Mouse (Mus musculus) liver, embryonic 11.5 days (tissue): ENCODE measurements around the gene Zfp592. TPM values are rescaled to one million over a fixed set of nuclear protein-coding genes. Genes with fewer than 3 reads are reported as not detected.
A peak's percentile ranks its signal among the peaks of the same experiment; 100 is the strongest.

Source experiments
- ATAC-seq: fragments of 200-750 bp; cut with Nextera tagmentation; replicated peaks from 2 replicates; pipeline ENCODE4 v1.8.0; 2017; ENCODE audit warnings: moderate number of reproducible peaks, mild to moderate bottlenecking, moderate TSS enrichment, moderate library complexity; ENCODE audit not compliant: low FRiP score
- DNase-seq: peaks from one replicate; pipeline ENCODE4 v3.0.0-alpha.2; 2017; ENCODE audit warnings: low spot score
- H3K27ac ChIP-seq: fragments of 300-500 bp; sonication (generic); 2 replicates; pipeline ENCODE4 v1.5.1; 2014; ENCODE audit warnings: mild to moderate bottlenecking, low read depth, low read length, control low read depth
- H3K27me3 ChIP-seq: fragments of 300-500 bp; sonication (generic); replicated peaks from 2 replicates; pipeline ENCODE4 v1.6.1; 2014; ENCODE audit warnings: low read length, mixed read lengths; ENCODE audit not compliant: control insufficient read depth, insufficient read depth
- H3K36me3 ChIP-seq: fragments of 300-500 bp; sonication (generic); 2 replicates; pipeline ENCODE4 v1.6.1; 2014; ENCODE audit warnings: mild to moderate bottlenecking, low read length, moderate library complexity, mixed read lengths; ENCODE audit not compliant: control insufficient read depth, insufficient read depth
- H3K4me1 ChIP-seq: fragments of 300-500 bp; sonication (generic); replicated peaks from 2 replicates; pipeline ENCODE4 v1.6.1; 2014; ENCODE audit warnings: low read length, mixed read lengths; ENCODE audit not compliant: control insufficient read depth, insufficient read depth
- H3K4me2 ChIP-seq: fragments of 300-500 bp; sonication (generic); 2 replicates; pipeline ENCODE4 v1.6.1; 2014; ENCODE audit warnings: mild to moderate bottlenecking, control low read depth, moderate library complexity
- H3K4me3 ChIP-seq: fragments of 300-500 bp; sonication (generic); 2 replicates; pipeline ENCODE4 v1.5.1; 2014; ENCODE audit warnings: low read depth, low read length, control low read depth
- H3K9ac ChIP-seq: fragments of 300-500 bp; sonication (generic); 2 replicates; pipeline ENCODE4 v1.6.1; 2014; ENCODE audit warnings: low read depth, low read length, control low read depth
- H3K9me3 ChIP-seq: fragments of 300-500 bp; sonication (generic); 2 replicates; pipeline ENCODE4 v1.6.1; 2016; ENCODE audit warnings: low read length, inconsistent platforms, mixed read lengths; ENCODE audit not compliant: control insufficient read depth
- WGBS: fragments of 180-500 bp; shearing (Covaris S2); extraction: QIAGEN DNeasy Blood & Tissue Kit; methylation state at CpG from one replicate; pipeline ENCODE4 v1.1.7; 2014; 5-methylcytosine and 5-hydroxymethylcytosine counted together
- polyA plus RNA-seq: library from polyadenylated mRNA; unstranded; fragments of >200 nt; fragmentation: Nextera tagmentation; extraction: Ambion mirVana; gene quantifications from 2 replicates; pipeline ENCODE4 v1.2.1, GENCODE M21; 2014

Gene Zfp592
- polyA plus RNA-seq, 1 experiment from 2014 or later = 26.2 TPM

GRCm38 (mm10) chr7:81057901-81058711 is 64.6 kb downstream of the Zfp592 start:
- 28% methylated on average over 6 of the region's 6 CpGs for WGBS
- Histone ChIP-seq H3K27ac (peak overlapping the region; percentile 55), H3K36me3 (no peaks in the 10 kb centered on the region), H3K4me2 (peak overlapping the region; percentile 65), H3K4me3 (peak overlapping the region; percentile 20; the same call in 1 of the 2 replicates), H3K9ac (0 out of 2 replicates have a peak overlapping the region, but pooled peaks have one; percentile 3), H3K4me1 (peaks cover 31% of the 10 kb centered on the region), H3K27me3 (no peaks in the 10 kb centered on the region), H3K9me3 (no peaks in the 10 kb centered on the region)
- ATAC-seq (peak; percentile 91), DNase-seq (peak; percentile 68)

DNA sequence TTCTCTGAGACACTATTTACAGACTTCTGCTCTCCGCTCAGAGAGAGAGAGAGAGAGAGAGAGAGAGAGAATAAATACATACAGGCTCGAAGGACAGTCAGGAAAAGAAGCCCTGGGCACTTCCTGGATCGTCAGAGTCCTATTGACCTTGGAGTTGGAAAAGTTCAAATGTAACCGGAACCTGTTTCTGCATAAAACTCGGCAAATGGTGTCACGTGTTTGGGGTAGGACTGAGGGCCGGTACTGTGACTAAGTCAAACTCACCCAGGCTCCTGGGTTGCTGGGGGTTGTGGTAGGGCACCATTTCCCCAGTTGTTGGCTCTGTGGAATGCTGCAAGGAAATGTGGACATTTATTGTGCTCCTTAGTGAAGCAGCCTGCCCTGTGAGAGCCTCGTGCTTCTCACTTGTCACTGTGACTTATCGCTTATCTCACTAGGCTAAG is 65.3 kb downstream of the Zfp592 start:
- Histone ChIP-seq H3K27ac (peak overlapping the region; percentile 55; the same call in 1 of the 2 replicates), H3K27me3 (no peaks in the 10 kb centered on the region), H3K4me3 (no peak overlapping the region), H3K4me1 (peaks cover 31% of the 10 kb centered on the region), H3K36me3 (no peaks in the 10 kb centered on the region), H3K4me2 (peak overlapping the region; percentile 65), H3K9me3 (no peaks in the 10 kb centered on the region), H3K9ac (no peak overlapping the region)
- DNase-seq (no peak), ATAC-seq (no peak)
- 25% methylated on average over 9 of the region's 9 CpGs for WGBS

DNA sequence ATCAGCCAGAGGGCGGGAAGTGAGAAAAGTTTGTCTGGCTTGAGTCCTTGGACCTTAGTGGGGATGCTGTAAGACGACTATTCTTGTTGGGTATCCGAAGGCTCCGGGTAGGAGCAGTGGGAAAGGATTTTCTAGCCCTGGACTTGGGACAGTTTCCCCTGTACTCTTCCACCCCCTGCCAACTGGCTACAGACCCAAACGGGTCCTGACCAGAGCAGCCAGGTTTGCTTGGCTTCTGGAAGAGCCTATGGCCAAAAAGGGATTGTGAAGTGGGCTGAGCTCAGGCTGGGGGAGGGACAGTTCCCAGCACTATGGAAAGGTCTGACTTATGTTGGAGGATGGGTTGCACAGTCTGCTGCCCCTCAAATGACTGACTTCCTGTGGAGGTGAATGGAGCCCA is 65.9 kb downstream of the Zfp592 start:
- ATAC-seq (no peak), DNase-seq (no peak)
- H3K9ac ChIP-seq = no peak overlapping the region
- H3K4me2 ChIP-seq = no peak overlapping the region
- H3K4me1 ChIP-seq = peaks cover 31% of the 10 kb centered on the region
- H3K36me3 ChIP-seq = no peaks in the 10 kb centered on the region
- H3K9me3 ChIP-seq = no peaks in the 10 kb centered on the region
- H3K27ac ChIP-seq = no peak overlapping the region
- 70% methylated on average over 5 of the region's 5 CpGs for WGBS
- no peaks in the 10 kb centered on the region for H3K27me3 ChIP-seq
- no peak overlapping the region for H3K4me3 ChIP-seq

GRCm38 (mm10) chr7:81060908-81061307 is 67.4 kb downstream of the Zfp592 start:
- DNase-seq = no peak
- Histone ChIP-seq H3K4me3 (no peak overlapping the region), H3K27me3 (no peaks in the 10 kb centered on the region), H3K27ac (no peak overlapping the region), H3K4me2 (no peak overlapping the region), H3K4me1 (peaks cover 31% of the 10 kb centered on the region), H3K9ac (no peak overlapping the region), H3K36me3 (no peaks in the 10 kb centered on the region), H3K9me3 (no peaks in the 10 kb centered on the region)
- WGBS = 64% methylated on average over 2 of the region's 2 CpGs
- no peak for ATAC-seq

DNA sequence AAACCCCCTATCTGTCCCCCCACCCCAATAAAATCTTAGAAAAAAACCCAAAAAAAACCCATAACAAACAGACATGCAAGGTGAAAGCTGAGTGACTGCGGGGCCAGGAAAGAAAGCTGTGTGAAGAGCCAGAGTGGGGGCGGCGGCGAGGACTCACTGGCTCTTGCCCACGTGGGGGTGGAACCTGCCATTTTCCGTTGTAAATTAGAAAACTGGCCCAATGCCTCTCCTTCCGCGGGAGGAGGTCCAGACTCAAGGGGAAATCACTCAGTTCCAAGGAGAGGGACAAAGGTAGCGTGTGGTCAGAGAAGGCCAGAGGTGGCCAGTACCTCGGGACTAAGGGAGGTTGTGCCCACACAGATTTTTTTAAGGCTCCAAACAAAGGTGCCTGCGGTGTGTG is 68.5 kb downstream of the Zfp592 start:
- WGBS = 83% methylated on average over 11 of the region's 11 CpGs
- H3K27ac ChIP-seq = no peak overlapping the region
- no peak overlapping the region for H3K4me3 ChIP-seq
- no peak overlapping the region for H3K4me2 ChIP-seq
- no peaks in the 10 kb centered on the region for H3K27me3 ChIP-seq
- ATAC-seq = no peak
- no peaks in the 10 kb centered on the region for H3K9me3 ChIP-seq
- H3K4me1 ChIP-seq = peaks cover 30% of the 10 kb centered on the region
- H3K36me3 ChIP-seq = no peaks in the 10 kb centered on the region
- no peak overlapping the region for H3K9ac ChIP-seq
- no peak for DNase-seq

GRCm38 (mm10) chr7:81063332-81063731 is 69.9 kb downstream of the Zfp592 start:
- peaks cover 16% of the 10 kb centered on the region for H3K4me1 ChIP-seq
- 72% methylated on average over 9 of the region's 9 CpGs for WGBS
- H3K27ac ChIP-seq = no peak overlapping the region
- H3K27me3 ChIP-seq = no peaks in the 10 kb centered on the region
- DNase-seq (no peak), ATAC-seq (no peak)
- H3K4me2 ChIP-seq = no peak overlapping the region
- H3K36me3 ChIP-seq = no peaks in the 10 kb centered on the region
- H3K9me3 ChIP-seq = no peaks in the 10 kb centered on the region
- H3K4me3 ChIP-seq = no peak overlapping the region
- no peak overlapping the region for H3K9ac ChIP-seq

DNA sequence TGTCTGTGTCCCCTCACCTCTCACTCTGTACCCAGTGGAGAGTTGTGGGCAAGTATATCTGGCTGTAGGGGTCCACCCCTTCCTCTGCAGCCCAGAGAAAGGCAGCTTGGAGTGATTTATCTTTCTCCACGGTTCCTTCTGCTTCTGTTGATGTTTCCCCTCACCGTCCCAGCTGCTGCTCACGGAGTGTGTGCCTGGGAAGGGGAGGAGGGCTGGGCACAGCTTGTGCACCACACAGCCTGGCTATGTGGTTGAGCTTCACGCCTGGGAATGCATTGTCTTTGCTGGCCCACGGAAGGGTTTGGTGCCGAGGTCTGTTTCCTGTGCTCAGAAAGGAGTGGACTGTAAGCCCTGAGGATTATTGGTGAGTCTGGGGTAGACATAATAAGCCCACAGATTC is 73.2 kb downstream of the Zfp592 start:
- Histone ChIP-seq H3K9ac (no peak overlapping the region), H3K4me2 (no peak overlapping the region), H3K9me3 (no peaks in the 10 kb centered on the region), H3K27me3 (no peaks in the 10 kb centered on the region), H3K4me1 (0 out of 2 replicates have a peak, but pooled peaks cover 2% of the 10 kb centered on the region), H3K27ac (no peak overlapping the region), H3K36me3 (no peaks in the 10 kb centered on the region), H3K4me3 (no peak overlapping the region)
- DNase-seq (no peak), ATAC-seq (no peak)
- WGBS = 26% methylated on average over 6 of the region's 6 CpGs

DNA sequence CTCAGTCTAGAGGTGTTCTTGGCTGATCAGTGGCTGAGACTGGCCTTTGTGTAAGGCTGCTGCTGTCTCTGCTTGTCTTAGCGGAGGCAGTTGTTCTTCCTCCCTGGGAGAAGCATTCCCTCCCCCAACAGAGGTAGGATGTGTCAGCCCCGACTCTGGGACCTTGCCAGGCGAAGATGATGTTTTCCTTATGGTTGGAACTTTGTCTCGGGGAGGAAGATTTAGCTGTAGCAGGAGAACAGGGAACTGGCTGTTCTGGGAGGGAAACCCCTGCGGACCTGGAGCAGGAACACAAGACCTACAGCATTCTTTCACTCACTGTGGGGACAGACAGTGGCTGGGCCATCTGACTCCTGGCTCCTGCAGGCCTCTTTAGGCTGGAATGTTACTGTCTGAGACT is 79.0 kb downstream of the Zfp592 start:
- Histone ChIP-seq H3K4me1 (peaks cover 14% of the 10 kb centered on the region), H3K9ac (no peak overlapping the region), H3K36me3 (no peaks in the 10 kb centered on the region), H3K9me3 (no peaks in the 10 kb centered on the region), H3K27ac (no peak overlapping the region), H3K4me2 (no peak overlapping the region), H3K4me3 (no peak overlapping the region), H3K27me3 (no peaks in the 10 kb centered on the region)
- WGBS = 60% methylated on average over 5 of the region's 5 CpGs
- DNase-seq (no peak), ATAC-seq (no peak)

GRCm38 (mm10) chr7:81073273-81073672 is 79.8 kb downstream of the Zfp592 start:
- 84% methylated on average over 5 of the region's 5 CpGs for WGBS

More at GRCm38 (mm10) chr7:81073273-81073672, 79.8 kb downstream of the Zfp592 start:
- peaks cover 14% of the 10 kb centered on the region for H3K4me1 ChIP-seq
- no peaks in the 10 kb centered on the region for H3K27me3 ChIP-seq
- no peak overlapping the region for H3K4me2 ChIP-seq
- no peak overlapping the region for H3K9ac ChIP-seq
- no peak for DNase-seq
- no peak overlapping the region for H3K4me3 ChIP-seq
- no peaks in the 10 kb centered on the region for H3K9me3 ChIP-seq
- ATAC-seq = no peak
- H3K36me3 ChIP-seq = no peaks in the 10 kb centered on the region
- H3K27ac ChIP-seq = no peak overlapping the region
